Mouse (Mus musculus): Measurements from ENCODE around the gene Sowaha. TPM values are rescaled to one million over a fixed set of nuclear protein-coding genes. Genes with fewer than 3 reads are reported as not detected.

The Sowaha gene
- polyA plus RNA-seq, 1 experiment from 2014 or later, result 0.62 TPM

DNA sequence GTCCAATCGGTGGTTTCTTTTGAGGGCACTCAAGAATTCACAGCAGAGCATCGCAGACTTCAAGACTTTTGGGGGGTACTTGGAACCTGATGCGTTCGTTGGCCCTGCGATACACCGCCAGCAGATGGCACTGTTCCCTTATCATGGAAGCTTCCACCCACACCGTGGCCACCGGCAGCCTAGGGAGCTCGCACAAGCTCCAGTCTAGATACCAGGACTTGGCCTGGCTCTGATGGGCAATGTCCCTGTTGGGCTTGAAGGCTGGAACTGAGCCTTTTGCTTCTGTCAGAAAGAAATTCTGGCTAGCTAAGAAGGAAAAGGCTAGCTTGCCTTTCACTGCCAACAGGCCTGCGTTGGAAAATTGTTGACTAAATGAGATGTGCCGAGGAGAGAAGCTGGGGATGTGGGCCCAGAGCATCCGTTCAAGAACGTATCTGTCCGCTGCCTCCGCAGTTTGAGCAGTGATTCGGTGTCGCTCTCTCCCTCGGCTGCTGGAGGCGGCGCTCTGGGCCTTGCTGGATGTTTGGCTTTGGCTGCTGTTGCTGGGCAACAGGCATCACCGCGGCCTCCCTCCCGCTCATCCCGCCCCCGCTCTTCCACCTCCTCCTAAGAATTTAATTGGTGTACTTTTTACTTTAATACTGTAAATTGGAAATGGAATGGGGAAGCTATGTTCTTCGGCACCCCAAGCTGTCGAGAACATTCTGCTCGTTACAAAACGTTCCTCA lies 9.9 kb downstream of the Sowaha start, which contains the start of gene Gm9837:
Gm9837 (minus strand) TSS at position 512 of the 728 bp plus-strand sequence.
- DNase-seq (ENCODE audit: low spot score) (peak; percentile 90), ATAC-seq (peak; percentile 85)
- no peaks in the 10 kb centered on the region for H3K36me3 ChIP-seq (ENCODE audit: insufficient read depth, low read length)
- 0 out of 2 replicates have a peak, but pooled peaks cover 6% of the 10 kb centered on the region for H3K4me1 ChIP-seq (ENCODE audit: insufficient read depth, low read depth, low read length)
- H3K9me3 ChIP-seq (ENCODE audit: low read length), result no peaks in the 10 kb centered on the region
- H3K27me3 ChIP-seq (replicated peaks; ENCODE audit: insufficient read depth, low read length), result peaks cover 32% of the 10 kb centered on the region; the same call in 1 of the 2 replicates
- TF ChIP-seq EP300 (IDR thresholded peaks at IDR 0.05) (no peak), CTCF (IDR thresholded peaks at IDR 0.05) (peak; percentile 97)
- whole genome bisulfite sequencing, result 4% methylated on average over 29 of the region's 29 CpGs
- H3K9ac ChIP-seq (replicated peaks; ENCODE audit: low read depth), result no peak within 1 kb of the TSS
- no peak within 1 kb of the TSS for H3K4me3 ChIP-seq (ENCODE audit: low read depth, low read length)
- H3K4me2 ChIP-seq (replicated peaks; ENCODE audit: low read depth, low read length), result peak within 1 kb of the TSS; percentile 3; the same call in 1 of the 2 replicates
- H3K27ac ChIP-seq (ENCODE audit: low read length), result no peak within 1 kb of the TSS

- H3K4me3 ChIP-seq (ENCODE audit: low read depth, low read length), result no peak overlapping the region
- 35% methylated on average over 16 of the region's 16 CpGs for WGBS
Measured at GRCm38 (mm10) chr11:53469294-53469967, 10.6 kb downstream of the Sowaha start.

GRCm38 (mm10) chr11:53466231-53466971 lies 13.7 kb downstream of the Sowaha start:
- Histone ChIP-seq H3K36me3 (ENCODE audit: insufficient read depth, low read length) (no peaks in the 10 kb centered on the region), H3K4me2 (replicated peaks; ENCODE audit: low read depth, low read length) (peak overlapping the region; percentile 54), H3K4me1 (ENCODE audit: insufficient read depth, low read depth, low read length) (peaks cover 14% of the 10 kb centered on the region; the same call in 1 of the 2 replicates), H3K4me3 (ENCODE audit: low read depth, low read length) (peak overlapping the region; percentile 16; the same call in 1 of the 2 replicates), H3K9ac (replicated peaks; ENCODE audit: low read depth) (0 out of 2 replicates have a peak overlapping the region, but pooled peaks have one; percentile 26), H3K27ac (ENCODE audit: low read length) (no peak overlapping the region), H3K27me3 (replicated peaks; ENCODE audit: insufficient read depth, low read length) (peaks cover 28% of the 10 kb centered on the region), H3K9me3 (ENCODE audit: low read length) (no peaks in the 10 kb centered on the region)
- TF ChIP-seq CTCF (IDR thresholded peaks at IDR 0.05) (peak; percentile 85), EP300 (IDR thresholded peaks at IDR 0.05) (no peak)
- DNase-seq (ENCODE audit: low spot score) (peak; percentile 80), ATAC-seq (peak; percentile 60)
- 10% methylated on average over 40 of the region's 40 CpGs for WGBS

More at GRCm38 (mm10) chr11:53469294-53469967, 10.6 kb downstream of the Sowaha start:
- TF ChIP-seq CTCF (IDR thresholded peaks at IDR 0.05), result no peak
- TF ChIP-seq EP300 (IDR thresholded peaks at IDR 0.05), result no peak
- Histone ChIP-seq H3K9ac (replicated peaks; ENCODE audit: low read depth) (no peak overlapping the region), H3K4me2 (replicated peaks; ENCODE audit: low read depth, low read length) (peak overlapping the region; percentile 3; the same call in 1 of the 2 replicates), H3K36me3 (ENCODE audit: insufficient read depth, low read length) (no peaks in the 10 kb centered on the region), H3K27me3 (replicated peaks; ENCODE audit: insufficient read depth, low read length) (peaks cover 29% of the 10 kb centered on the region; the same call in 1 of the 2 replicates), H3K9me3 (ENCODE audit: low read length) (no peaks in the 10 kb centered on the region), H3K27ac (ENCODE audit: low read length) (no peak overlapping the region), H3K4me1 (ENCODE audit: insufficient read depth, low read depth, low read length) (0 out of 2 replicates have a peak, but pooled peaks cover 6% of the 10 kb centered on the region)
- DNase-seq (ENCODE audit: low spot score), result no peak
- no peak for ATAC-seq

DNA sequence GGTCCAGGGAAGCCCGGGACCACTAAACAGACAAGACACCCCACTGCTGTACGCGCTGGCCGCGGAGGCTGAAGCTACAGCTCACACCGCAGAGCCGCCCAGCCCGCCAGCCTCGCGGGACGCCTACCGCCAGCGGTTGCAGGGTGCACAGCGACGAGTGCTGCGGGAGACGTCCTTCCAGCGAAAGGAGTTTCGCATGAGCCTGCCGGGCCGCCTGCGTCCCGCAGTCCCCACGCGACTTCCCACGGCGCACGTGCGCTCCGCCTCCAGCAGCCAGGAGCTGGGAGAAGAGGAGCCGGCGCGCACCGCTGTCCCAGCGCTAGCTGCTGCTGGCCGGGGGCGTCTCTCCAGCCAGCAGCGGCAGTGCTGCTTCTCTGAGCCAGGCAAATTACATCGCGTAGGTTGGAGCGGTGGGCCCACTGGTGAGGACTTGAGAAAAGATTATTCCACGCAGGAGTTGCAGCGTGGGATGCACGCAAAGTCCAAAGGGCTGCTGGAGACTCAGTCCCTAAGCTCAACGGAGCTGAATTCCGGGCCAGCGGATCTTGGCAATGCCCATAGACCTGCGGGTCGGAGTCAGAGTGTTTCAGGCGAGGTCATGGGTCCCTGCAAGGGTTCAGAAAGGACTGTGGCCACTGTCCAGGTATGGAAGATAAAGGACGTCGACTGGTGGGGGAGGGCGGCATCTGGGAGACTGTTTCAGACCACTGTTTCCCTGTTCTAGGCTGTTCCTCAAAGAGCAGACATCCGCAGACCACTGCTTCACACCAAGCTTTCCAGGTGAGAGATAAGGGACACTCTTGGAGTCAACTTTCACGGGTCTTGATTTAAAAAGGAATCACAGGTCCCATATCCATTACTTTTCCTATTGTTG lies 16.3 kb downstream of the Sowaha start:
- Histone ChIP-seq H3K9me3 (ENCODE audit: low read length) (no peaks in the 10 kb centered on the region), H3K4me2 (replicated peaks; ENCODE audit: low read depth, low read length) (peak overlapping the region; percentile 56), H3K4me1 (ENCODE audit: insufficient read depth, low read depth, low read length) (peaks cover 14% of the 10 kb centered on the region; the same call in 1 of the 2 replicates), H3K27ac (ENCODE audit: low read length) (no peak overlapping the region), H3K27me3 (replicated peaks; ENCODE audit: insufficient read depth, low read length) (peaks cover 26% of the 10 kb centered on the region), H3K9ac (replicated peaks; ENCODE audit: low read depth) (no peak overlapping the region), H3K4me3 (ENCODE audit: low read depth, low read length) (peak overlapping the region; percentile 34), H3K36me3 (ENCODE audit: insufficient read depth, low read length) (no peaks in the 10 kb centered on the region)
- TF ChIP-seq CTCF (IDR thresholded peaks at IDR 0.05) (no peak), EP300 (IDR thresholded peaks at IDR 0.05) (no peak)
- DNase-seq (ENCODE audit: low spot score), result no peak
- WGBS, result 6% methylated on average over 54 of the region's 55 CpGs
- no peak for ATAC-seq

- DNase-seq (ENCODE audit: low spot score) (no peak), ATAC-seq (no peak)
- Histone ChIP-seq H3K27me3 (replicated peaks; ENCODE audit: insufficient read depth, low read length) (peaks cover 26% of the 10 kb centered on the region), H3K27ac (ENCODE audit: low read length) (no peak overlapping the region), H3K4me3 (ENCODE audit: low read depth, low read length) (no peak overlapping the region), H3K9me3 (ENCODE audit: low read length) (no peaks in the 10 kb centered on the region), H3K4me2 (replicated peaks; ENCODE audit: low read depth, low read length) (no peak overlapping the region), H3K4me1 (ENCODE audit: insufficient read depth, low read depth, low read length) (peaks cover 12% of the 10 kb centered on the region; the same call in 1 of the 2 replicates), H3K9ac (replicated peaks; ENCODE audit: low read depth) (no peak overlapping the region), H3K36me3 (ENCODE audit: insufficient read depth, low read length) (no peaks in the 10 kb centered on the region)
- 44% methylated on average over 5 of the region's 5 CpGs for WGBS
- no peak for TF ChIP-seq CTCF (IDR thresholded peaks at IDR 0.05)
- no peak for TF ChIP-seq EP300 (IDR thresholded peaks at IDR 0.05)
Measured at GRCm38 (mm10) chr11:53461727-53462126, 18.3 kb downstream of the Sowaha start.

All from lung, postnatal 0 days (tissue).